Mouse (Mus musculus): ENCODE results near the gene Isoc2a. TPM values are rescaled to one million over a fixed set of nuclear protein-coding genes. Genes with fewer than 3 reads are reported as not detected.

Isoc2a gene
- total and polyA plus RNA-seq, 2 experiments = 63.5 to 110 TPM

GRCm38 (mm10) chr7:4928323-4928722, 51.4 kb downstream of the Isoc2a start:
- Histone ChIP-seq H3K4me3 (ENCODE audit: insufficient read depth, low read depth, low read length) (no peak overlapping the region), H3K27ac (replicated peaks; ENCODE audit: insufficient read depth, low read depth, low read length) (no peak overlapping the region), H3K27me3 (ENCODE audit: control insufficient read depth, insufficient read depth, low read length) (peaks cover 6% of the 10 kb centered on the region), H3K79me2 (ENCODE audit: control insufficient read depth, insufficient read depth, low read length) (no peaks in the 10 kb centered on the region), H3K9ac (ENCODE audit: low read depth, low read length) (no peak overlapping the region), H3K36me3 (ENCODE audit: control insufficient read depth, insufficient read depth, low read length) (no peaks in the 10 kb centered on the region), H3K4me1 (ENCODE audit: control insufficient read depth, insufficient read depth, low read length) (peaks cover 2% of the 10 kb centered on the region; the same call in 1 of the 2 replicates)
- TF ChIP-seq POLR2A (IDR thresholded peaks at IDR 0.05; ENCODE audit: extremely low read depth, insufficient read depth, low read length) (no peak), CTCF (IDR thresholded peaks at IDR 0.05; ENCODE audit: low read depth, low read length) (no peak)
- no peak for DNase-seq (ENCODE audit: extremely low read depth, low read depth, low spot score)
- 83% methylated on average over 17 of the region's 17 CpGs for WGBS

DNA sequence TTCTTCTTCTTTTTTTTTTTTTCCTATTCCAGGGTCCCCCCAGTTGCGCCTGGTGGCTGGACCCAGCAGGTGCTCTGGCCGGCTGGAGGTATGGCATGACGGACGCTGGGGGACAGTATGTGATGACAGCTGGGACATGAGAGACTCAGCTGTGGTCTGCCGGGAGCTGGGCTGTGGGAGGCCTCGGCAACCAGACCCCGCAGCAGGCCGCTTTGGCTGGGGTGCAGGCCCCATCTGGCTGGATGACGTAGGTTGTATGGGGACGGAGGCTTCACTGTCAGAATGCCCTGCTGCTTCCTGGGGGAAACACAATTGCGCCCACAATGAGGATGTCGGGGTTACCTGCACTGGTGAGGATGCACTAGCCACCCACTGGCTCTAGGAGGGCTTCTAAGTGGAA, 56.1 kb downstream of the Isoc2a start:
- H3K9ac ChIP-seq (ENCODE audit: low read depth, low read length) = no peak overlapping the region
- WGBS = 83% methylated on average over 12 of the region's 12 CpGs
- H3K4me1 ChIP-seq (ENCODE audit: control insufficient read depth, insufficient read depth, low read length) = no peaks in the 10 kb centered on the region
- H3K79me2 ChIP-seq (ENCODE audit: control insufficient read depth, insufficient read depth, low read length) = no peaks in the 10 kb centered on the region
- H3K27ac ChIP-seq (replicated peaks; ENCODE audit: insufficient read depth, low read depth, low read length) = no peak overlapping the region
- H3K36me3 ChIP-seq (ENCODE audit: control insufficient read depth, insufficient read depth, low read length) = no peaks in the 10 kb centered on the region
- no peak for DNase-seq (ENCODE audit: extremely low read depth, low read depth, low spot score)
- TF ChIP-seq CTCF (IDR thresholded peaks at IDR 0.05; ENCODE audit: low read depth, low read length) = no peak
- no peak for TF ChIP-seq POLR2A (IDR thresholded peaks at IDR 0.05; ENCODE audit: extremely low read depth, insufficient read depth, low read length)
- H3K4me3 ChIP-seq (ENCODE audit: insufficient read depth, low read depth, low read length) = no peak overlapping the region
- no peaks in the 10 kb centered on the region for H3K27me3 ChIP-seq (ENCODE audit: control insufficient read depth, insufficient read depth, low read length)

GRCm38 (mm10) chr7:4934160-4934914, 57.4 kb downstream of the Isoc2a start:
- Histone ChIP-seq H3K4me3 (ENCODE audit: insufficient read depth, low read depth, low read length) (no peak overlapping the region), H3K27ac (replicated peaks; ENCODE audit: insufficient read depth, low read depth, low read length) (no peak overlapping the region), H3K36me3 (ENCODE audit: control insufficient read depth, insufficient read depth, low read length) (no peaks in the 10 kb centered on the region), H3K4me1 (ENCODE audit: control insufficient read depth, insufficient read depth, low read length) (no peaks in the 10 kb centered on the region), H3K27me3 (ENCODE audit: control insufficient read depth, insufficient read depth, low read length) (no peaks in the 10 kb centered on the region), H3K79me2 (ENCODE audit: control insufficient read depth, insufficient read depth, low read length) (no peaks in the 10 kb centered on the region), H3K9ac (ENCODE audit: low read depth, low read length) (no peak overlapping the region)
- no peak for DNase-seq (ENCODE audit: extremely low read depth, low read depth, low spot score)
- 77% methylated on average over 4 of the region's 4 CpGs for WGBS
- no peak for TF ChIP-seq POLR2A (IDR thresholded peaks at IDR 0.05; ENCODE audit: extremely low read depth, insufficient read depth, low read length)
- TF ChIP-seq CTCF (IDR thresholded peaks at IDR 0.05; ENCODE audit: low read depth, low read length) = peak; percentile 5; the same call in 1 of the 2 replicates

DNA sequence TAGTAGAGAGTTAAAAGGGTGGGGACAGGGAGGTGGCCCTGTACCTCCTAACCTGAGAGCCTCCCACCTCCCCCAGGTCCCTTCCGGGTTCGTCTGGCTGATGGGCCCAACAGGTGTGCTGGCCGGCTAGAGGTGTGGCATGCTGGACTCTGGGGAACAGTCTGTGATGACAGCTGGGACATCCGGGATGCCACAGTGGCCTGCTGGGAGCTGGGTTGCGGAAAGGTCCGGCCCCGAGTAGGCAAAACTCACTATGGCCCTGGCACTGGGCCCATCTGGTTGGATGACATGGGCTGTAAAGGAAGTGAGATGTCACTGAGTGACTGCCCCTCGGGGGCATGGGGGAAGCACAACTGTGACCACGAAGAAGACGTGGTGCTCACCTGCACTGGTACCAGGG, 59.9 kb downstream of the Isoc2a start:
- 82% methylated on average over 10 of the region's 10 CpGs for WGBS
- no peaks in the 10 kb centered on the region for H3K4me1 ChIP-seq (ENCODE audit: control insufficient read depth, insufficient read depth, low read length)
- no peaks in the 10 kb centered on the region for H3K36me3 ChIP-seq (ENCODE audit: control insufficient read depth, insufficient read depth, low read length)
- TF ChIP-seq POLR2A (IDR thresholded peaks at IDR 0.05; ENCODE audit: extremely low read depth, insufficient read depth, low read length) (no peak), CTCF (IDR thresholded peaks at IDR 0.05; ENCODE audit: low read depth, low read length) (no peak)
- H3K9ac ChIP-seq (ENCODE audit: low read depth, low read length) = no peak overlapping the region
- H3K4me3 ChIP-seq (ENCODE audit: insufficient read depth, low read depth, low read length) = no peak overlapping the region
- no peak overlapping the region for H3K27ac ChIP-seq (replicated peaks; ENCODE audit: insufficient read depth, low read depth, low read length)
- no peaks in the 10 kb centered on the region for H3K27me3 ChIP-seq (ENCODE audit: control insufficient read depth, insufficient read depth, low read length)
- no peaks in the 10 kb centered on the region for H3K79me2 ChIP-seq (ENCODE audit: control insufficient read depth, insufficient read depth, low read length)
- DNase-seq (ENCODE audit: extremely low read depth, low read depth, low spot score) = no peak

- 72% methylated on average over 11 of the region's 11 CpGs for WGBS
Measured at GRCm38 (mm10) chr7:4937392-4937791, 60.4 kb downstream of the Isoc2a start.

GRCm38 (mm10) chr7:4938456-4938855, 61.5 kb downstream of the Isoc2a start:
- 45% methylated on average over 2 of the region's 2 CpGs for WGBS
- no peak overlapping the region for H3K27ac ChIP-seq (replicated peaks; ENCODE audit: insufficient read depth, low read depth, low read length)
- no peaks in the 10 kb centered on the region for H3K4me1 ChIP-seq (ENCODE audit: control insufficient read depth, insufficient read depth, low read length)
- H3K4me3 ChIP-seq (ENCODE audit: insufficient read depth, low read depth, low read length) = no peak overlapping the region
- H3K79me2 ChIP-seq (ENCODE audit: control insufficient read depth, insufficient read depth, low read length) = no peaks in the 10 kb centered on the region
- H3K36me3 ChIP-seq (ENCODE audit: control insufficient read depth, insufficient read depth, low read length) = no peaks in the 10 kb centered on the region
- peak; percentile 49 for DNase-seq (ENCODE audit: extremely low read depth, low read depth, low spot score)
- no peak overlapping the region for H3K9ac ChIP-seq (ENCODE audit: low read depth, low read length)
- TF ChIP-seq POLR2A (IDR thresholded peaks at IDR 0.05; ENCODE audit: extremely low read depth, insufficient read depth, low read length) (no peak), CTCF (IDR thresholded peaks at IDR 0.05; ENCODE audit: low read depth, low read length) (peak; percentile 89)
- no peaks in the 10 kb centered on the region for H3K27me3 ChIP-seq (ENCODE audit: control insufficient read depth, insufficient read depth, low read length)

More at GRCm38 (mm10) chr7:4937392-4937791, 60.4 kb downstream of the Isoc2a start:
- no peaks in the 10 kb centered on the region for H3K4me1 ChIP-seq (ENCODE audit: control insufficient read depth, insufficient read depth, low read length)
- DNase-seq (ENCODE audit: extremely low read depth, low read depth, low spot score) = no peak
- H3K4me3 ChIP-seq (ENCODE audit: insufficient read depth, low read depth, low read length) = no peak overlapping the region
- no peaks in the 10 kb centered on the region for H3K79me2 ChIP-seq (ENCODE audit: control insufficient read depth, insufficient read depth, low read length)
- H3K9ac ChIP-seq (ENCODE audit: low read depth, low read length) = no peak overlapping the region
- H3K36me3 ChIP-seq (ENCODE audit: control insufficient read depth, insufficient read depth, low read length) = no peaks in the 10 kb centered on the region
- H3K27me3 ChIP-seq (ENCODE audit: control insufficient read depth, insufficient read depth, low read length) = no peaks in the 10 kb centered on the region
- TF ChIP-seq CTCF (IDR thresholded peaks at IDR 0.05; ENCODE audit: low read depth, low read length) = no peak
- TF ChIP-seq POLR2A (IDR thresholded peaks at IDR 0.05; ENCODE audit: extremely low read depth, insufficient read depth, low read length) = no peak
- no peak overlapping the region for H3K27ac ChIP-seq (replicated peaks; ENCODE audit: insufficient read depth, low read depth, low read length)

All from liver, adult 2 months (tissue).